Mouse (Mus musculus): Measurements from ENCODE around the gene Clec16a. TPM values are rescaled to one million over a fixed set of nuclear protein-coding genes. Genes with fewer than 3 reads are reported as not detected.
A peak's percentile ranks its signal among the peaks of the same experiment; 100 is the strongest.

Clec16a gene
- total RNA-seq, 2 experiments from 2014 or later: 24.5 to 25.8 TPM

DNA sequence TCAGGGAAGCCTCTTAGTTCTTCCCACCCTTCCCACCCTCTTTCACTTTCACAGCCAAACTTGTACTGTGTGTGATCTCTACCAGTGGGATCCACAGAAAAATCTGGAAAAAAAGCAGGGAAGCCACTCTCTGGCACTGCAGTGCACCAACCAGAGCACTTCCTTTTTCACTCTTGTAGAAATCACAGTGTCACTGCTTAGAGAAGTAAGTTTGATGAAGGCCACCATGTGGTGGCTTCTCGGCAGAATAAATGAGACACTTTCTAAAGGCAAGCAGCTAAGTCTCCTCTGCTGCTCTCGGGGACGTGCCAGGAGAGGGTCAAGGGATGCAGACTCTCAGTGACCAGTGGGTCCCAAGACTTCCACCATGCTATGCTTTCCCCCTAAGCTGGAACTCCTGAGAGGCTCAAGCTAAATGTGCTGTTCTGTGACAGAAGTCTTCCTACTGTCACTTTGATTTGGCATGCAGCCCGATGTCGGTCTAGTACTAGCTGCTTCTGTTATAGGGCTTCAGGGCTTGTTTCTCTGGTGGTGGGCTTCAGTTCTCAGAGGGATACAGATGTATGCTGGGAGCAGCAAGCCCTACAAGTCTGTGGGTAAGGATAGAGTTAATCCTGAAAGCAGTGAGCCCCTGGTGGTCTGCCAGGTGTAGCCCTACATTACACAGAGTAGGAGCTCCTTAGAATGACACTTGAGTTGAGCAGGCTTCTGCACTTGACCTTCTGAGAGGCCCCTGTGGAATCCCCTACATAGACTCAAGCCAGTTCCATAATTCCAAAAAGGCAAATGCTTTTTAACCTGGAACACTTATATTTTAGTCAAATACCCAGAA, 178.9 kb downstream of the Clec16a start:
- no peak for DNase-seq

DNA sequence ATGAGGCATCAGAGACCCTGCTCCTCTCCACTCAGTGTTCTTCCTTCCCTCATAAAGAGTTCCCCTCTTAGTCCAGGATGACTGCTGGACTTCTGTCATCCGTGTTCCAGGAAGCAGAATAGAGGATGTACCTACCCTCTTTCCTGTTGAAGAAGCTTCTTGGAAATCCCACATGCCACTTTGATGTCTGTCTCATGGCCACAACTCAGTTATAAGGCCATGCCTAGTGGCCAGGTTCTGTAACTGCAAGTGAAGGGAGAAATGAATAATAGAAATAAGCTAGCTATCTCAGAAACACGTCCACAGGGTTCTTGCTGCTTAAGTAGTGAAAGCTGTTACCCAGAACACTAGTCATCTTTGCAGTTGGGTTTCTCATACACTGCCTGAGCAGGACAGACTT, 180.0 kb downstream of the Clec16a start:
- DNase-seq: no peak

DNA sequence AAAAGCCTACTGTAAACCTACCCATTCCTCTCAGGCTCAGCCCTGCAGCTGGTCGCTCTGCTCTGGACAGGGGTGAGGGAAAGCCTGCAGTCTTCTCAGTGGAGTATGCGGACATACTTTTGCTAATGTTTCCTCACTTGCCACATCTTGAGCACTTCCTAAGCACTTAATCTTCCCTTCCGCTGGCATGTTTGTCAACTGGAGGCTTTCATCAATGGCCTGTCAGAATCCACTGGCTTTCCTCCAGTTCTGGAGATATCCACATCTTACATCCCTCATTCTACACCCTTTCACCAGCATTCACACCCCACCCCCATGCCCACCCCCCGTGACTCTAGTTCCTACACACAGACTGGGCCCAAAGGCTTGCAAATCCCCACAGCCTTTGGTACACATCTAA, 182.5 kb downstream of the Clec16a start:
- no peak for DNase-seq

DNA sequence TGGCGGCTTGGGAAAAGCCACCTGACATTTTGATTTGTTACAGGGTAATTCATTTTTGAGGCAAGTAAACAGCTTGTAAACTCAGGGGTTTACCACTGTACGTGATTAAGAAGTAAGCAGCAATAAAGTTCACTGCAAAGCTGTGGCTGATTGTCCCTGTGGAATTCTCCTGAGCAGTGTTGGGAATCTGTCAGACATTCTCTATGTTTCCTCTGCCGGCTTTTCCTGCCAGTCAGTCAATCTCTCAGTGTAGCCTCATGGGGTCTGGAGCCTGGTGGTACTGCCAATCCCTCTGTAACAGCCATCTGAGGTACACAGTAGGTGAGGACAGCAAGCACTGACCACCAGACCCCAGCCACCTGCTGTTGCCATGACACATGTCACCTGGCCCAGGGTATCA, 183.7 kb downstream of the Clec16a start:
- DNase-seq: no peak

DNA sequence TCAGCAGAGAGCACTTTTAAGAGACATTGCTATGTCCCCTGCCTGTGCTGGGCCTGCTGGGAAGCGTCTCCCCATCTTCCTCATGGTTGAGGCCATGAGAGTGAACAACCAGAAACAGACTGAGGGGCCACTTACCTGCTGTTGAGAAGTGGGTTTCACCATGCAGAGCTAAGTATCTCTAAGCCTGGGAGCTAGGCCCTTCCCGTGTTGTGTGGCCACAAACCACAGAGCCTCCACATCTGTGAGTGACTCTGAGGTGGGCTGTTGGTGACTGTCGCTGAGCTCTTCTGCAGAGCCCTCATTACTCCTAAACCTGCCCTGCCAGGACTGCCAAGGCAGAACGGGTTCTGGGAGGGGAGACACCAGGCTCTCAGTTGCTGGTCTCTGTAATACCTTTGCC, 185.8 kb downstream of the Clec16a start:
- no peak for DNase-seq

DNA sequence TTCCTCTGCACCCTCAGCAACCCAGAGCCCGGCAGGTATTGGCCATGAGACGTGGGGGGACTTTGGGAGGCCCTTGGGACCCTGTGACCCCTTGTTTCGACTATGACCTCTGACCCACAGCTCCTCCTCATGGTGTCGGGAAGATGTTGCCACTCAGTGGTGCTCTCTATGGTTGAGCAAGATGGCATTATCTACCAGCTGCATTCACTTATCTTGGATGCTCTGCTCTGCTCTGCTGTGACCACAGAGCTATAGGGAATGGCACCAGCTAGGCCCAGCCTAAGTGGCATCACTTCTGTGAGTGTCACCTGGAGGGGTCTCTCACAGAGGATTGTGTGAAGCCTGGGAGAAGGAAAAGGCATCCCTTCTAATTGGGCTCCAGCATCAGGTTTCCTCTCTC, 186.6 kb downstream of the Clec16a start:
- no peak for DNase-seq

DNA sequence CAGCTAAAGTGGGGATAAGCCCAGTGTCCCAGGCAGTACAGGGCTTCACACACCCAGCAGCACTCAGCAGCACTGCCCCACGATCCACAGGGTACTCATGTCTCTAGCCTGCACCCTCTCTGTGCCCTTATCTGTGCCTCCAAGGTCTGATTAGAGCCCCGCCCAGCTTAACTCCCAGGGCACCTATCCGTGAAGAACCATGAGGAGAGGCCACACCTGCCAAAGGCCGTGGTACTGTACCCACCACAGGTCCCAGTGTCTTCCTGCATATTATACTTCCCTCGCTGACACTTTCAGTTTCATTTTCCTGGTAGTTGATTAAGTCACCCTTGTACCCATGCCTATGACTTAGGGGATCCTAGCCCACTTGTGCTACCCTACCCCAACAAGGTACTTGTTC, 187.3 kb downstream of the Clec16a start:
- no peak for DNase-seq

DNA sequence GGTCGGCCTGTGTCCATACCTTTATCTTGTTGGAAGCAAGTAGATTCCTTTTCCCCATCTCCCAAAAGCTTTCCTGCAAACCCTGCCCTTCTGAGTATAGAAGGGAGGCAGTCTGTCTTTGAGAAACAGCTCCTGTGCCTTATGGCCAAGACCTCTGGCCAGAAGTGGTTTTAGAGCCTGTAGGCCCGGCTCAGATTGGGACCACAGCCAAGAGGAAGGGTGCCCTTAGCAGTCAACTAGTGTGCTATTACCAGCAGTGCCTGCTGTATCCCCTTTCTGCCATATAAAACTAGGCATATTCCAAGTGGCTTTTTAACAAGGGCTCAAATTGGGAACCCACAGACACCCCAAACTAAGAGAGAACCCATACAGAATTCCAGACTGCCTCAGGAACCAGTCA, 190.6 kb downstream of the Clec16a start:
- peak; percentile 43 for DNase-seq

DNA sequence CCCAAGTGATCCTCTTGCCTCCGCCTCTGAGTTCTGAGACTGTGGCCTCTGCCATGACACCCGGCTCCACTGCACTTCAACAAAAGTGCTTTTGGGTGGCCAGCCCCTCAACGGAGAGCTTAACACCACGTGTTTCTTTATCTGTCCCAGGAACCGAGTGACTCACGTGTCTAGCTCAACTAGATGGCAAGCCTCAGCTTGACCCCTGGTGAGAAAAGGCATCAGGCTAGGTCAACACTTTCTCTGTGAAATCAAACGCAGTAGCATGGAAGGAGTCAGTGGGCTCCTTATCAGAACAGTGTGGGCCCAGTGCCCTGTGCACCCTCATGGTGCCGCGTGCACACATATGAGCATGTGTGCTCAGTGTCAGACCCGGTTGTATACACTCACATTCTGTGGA, 191.2 kb downstream of the Clec16a start:
- no peak for DNase-seq

DNA sequence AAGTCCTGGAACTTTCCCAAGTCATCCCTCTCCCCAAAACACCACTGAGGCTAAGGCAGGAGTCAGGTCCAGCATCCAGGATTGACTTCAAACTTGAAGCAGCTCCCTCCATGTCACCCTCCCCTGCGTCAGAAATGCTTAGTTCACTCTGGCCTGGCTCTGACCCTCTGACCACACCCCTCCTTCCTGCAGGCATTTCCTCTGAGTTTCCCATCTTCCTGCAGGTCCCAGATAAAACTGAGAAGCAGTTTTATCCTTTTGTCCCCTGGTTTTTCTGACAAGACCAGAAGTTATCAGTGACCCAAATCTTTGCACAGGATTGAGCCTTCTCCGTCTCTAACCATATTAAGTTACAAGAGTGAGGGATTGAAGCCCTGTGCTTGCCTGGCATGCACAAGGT, 192.4 kb downstream of the Clec16a start:
- DNase-seq: no peak

DNA sequence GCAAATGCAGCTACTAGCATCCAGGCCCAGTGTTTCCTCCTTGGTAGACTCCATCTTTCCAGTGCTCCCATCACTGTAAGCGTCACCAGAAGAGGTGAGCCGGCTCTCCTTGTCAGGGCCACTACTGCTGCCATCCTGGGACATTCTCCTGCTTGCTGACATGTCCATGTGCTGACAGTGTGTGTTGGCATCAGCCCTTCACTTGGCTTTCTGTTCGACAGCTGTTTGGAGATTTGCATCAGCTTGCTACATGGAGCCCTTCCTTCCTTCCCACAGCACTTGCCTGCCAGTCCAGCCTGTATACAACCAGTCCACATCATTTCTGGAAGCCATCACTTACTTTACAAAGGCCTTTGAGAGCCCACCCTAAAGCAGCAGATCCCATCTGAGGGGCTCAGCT, 193.7 kb downstream of the Clec16a start:
- DNase-seq: no peak

DNA sequence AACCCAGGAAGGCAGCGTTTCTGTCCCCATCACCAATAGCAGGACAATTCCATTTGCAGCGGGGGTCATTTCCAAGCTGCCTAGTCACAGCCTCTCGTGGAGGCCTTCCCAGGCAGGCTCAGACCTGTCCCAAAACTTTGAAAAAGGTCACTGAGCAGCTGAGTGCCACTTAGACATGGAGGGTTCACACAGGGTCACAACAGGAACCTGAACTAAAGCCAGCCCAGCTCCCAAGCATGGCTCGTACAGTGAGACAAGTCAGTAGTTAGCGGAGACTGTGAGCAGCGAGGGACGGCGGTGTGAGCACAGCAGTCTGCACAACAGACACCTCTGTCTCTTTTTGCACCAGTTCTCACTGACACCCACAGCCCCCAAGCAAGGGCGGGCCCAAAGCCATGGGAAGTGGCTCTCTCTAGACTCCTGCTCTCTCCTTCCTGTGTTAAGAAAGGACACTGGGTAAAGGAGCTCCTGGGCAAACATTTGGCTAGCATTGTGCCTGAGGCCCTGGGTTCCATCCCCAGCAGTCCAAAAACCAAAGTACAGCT, 194.8 kb downstream of the Clec16a start:
- DNase-seq: peak; percentile 31

DNA sequence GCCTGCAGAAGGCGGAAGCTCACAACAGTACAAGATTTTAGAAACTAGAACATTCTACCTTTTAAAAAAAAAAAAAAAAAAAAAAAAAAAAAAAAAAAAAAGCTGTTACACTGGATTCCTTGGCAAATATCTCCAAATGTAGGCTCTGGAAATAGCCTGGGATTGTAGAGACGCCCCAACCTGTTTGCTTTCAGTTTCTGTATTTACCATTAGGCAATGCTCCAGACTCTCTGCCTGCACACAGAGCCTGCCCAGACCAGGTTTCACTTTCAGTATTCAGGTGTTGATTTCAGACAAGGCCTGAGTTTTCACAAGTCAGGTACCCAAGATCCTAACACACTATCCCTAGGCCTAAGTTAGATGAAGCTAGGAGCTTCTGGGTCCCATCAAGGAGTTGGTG, 195.9 kb downstream of the Clec16a start:
- no peak for DNase-seq

DNA sequence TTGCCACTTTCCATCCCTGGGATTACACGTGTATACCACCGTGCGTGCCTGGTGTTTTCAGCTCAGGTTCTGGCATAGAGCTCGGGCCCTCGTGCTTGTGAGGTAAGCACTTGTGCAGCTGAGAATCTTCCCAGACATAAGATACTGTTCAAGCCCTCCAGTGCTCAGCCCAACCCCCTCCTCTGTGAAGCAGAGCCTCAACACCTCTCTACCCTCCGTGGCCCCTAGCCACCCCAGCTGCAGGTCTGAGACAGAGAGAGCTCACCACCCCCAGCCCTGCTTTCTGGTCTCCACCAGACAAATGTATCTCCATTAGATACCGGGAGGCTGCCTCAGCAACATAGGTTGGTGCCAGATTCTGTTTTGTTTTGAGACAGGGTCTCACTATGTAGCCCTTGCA, 204.1 kb downstream of the Clec16a start:
- DNase-seq: no peak

DNA sequence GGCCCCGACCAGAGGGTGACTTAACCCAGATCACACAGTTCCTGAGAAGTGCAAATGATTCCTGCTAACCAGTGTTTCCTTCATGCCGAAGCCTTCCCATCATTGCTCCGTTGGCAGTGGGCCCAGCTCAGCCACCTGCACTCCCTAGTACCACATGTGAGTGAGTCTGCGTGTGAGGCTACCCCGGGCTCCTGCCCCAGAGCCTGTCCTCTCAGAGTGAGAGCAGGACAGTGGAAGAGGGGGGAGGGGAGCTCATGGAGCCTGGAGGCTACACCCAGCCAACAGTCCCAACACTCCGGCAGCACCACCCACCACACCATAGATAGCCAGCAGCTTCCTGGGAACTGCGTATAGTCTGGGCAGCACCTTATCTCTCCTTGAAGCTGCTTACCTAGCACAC, 204.7 kb downstream of the Clec16a start:
- DNase-seq: peak; percentile 51

DNA sequence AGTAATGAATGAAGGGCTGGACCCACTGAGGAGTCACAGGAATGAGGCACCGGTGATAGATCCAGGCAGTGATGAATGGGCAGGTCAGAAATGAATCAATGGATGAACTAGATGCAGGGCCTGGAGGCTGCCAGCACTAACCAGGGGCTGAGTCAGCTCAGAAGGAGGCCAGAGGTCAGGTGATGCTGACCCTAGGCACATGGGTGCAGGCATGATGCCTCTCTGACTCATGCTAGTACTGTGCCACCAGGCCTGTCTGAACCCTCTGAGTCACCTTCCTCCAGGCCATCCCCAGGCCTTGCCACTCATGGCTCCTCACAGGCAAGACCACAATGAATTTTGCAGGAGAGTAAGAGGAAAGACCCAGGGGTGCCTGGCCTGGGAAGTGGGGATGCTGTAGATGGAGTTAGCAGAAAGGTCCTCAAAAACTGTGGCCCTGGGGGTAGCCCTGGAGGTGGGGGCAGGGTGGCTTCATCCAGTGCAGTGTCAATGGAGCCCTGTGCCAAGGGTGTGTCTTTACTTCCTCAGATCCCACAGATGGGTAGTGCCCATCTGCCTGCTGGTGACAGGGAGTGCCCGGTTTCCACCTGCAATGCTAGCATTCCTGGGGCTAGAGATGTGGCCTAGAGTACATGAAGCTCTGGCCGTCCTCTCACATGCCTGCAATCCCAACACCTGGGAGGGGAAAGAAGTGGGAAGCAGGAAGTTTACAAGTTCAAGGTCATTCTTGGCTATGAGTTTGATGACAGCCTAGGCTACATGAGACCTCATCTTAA, 209.6 kb downstream of the Clec16a start:
- no peak for DNase-seq

DNA sequence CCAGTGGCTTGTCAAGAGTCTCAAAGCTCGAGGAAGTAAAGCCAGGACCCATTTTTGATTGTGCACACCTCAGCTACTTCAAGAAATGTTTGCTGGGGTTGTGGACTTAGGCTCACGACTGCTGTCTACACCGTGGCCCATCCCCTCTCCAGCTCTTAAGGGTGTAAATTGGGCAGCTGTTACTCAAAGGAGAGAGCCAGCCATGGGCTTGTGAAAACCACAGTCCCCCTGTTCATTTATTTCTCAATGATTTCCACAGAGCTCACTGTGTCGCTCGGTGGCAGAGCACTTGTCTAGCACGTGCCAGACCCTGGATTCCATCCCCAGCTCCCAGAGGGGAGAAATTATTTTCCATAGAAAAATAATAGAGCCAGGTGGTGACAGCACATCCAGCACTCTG, 211.0 kb downstream of the Clec16a start:
- no peak for DNase-seq

DNA sequence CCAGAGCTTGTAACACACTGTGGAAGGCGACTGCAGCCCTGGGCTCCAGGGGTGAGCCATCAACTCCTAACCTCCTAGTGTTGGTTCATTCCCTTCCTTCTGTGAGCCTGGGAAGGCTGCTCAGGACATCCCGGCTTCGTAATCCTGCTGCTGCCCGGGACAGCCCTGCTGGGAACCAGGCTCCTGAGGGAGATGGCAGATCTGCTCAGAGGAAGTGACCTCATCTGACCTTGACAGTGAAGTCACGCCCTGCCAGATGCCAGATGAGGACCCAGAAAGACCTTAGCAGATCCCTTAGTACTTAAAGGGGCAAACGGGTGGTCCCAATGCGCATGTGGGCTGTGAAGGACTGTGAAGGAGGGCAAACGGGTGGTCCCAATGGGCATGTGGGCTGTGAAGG, 216.0 kb downstream of the Clec16a start:
- no peak for DNase-seq

DNA sequence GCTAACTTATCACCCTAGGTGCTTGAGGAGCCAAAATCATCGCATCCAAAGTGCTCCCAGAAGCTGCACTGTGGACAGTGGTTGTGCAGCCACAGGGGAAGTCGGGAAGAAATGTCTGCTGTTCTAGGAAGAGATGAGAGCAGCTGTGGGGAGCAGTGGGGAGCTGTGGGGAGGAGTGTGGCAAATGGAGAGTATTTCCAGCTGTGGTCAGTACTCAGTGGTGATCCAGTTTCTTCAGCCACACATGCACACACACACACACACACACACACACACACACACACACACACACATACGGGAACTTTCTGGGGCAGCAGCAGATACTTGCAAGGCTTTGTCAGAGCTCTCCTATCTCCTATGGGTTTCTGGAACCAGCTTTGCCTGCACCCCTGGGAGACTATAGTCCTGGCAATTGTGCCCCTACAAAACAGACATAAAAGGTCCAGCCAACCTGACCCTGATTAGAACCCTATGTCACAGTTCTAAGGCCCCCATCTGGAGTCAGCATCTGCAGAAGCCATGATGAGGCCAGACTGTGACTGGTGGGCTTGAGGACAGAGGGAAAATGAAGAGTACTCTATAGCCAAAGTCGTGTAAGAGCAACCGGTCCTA, 217.5 kb downstream of the Clec16a start:
- DNase-seq: no peak

DNA sequence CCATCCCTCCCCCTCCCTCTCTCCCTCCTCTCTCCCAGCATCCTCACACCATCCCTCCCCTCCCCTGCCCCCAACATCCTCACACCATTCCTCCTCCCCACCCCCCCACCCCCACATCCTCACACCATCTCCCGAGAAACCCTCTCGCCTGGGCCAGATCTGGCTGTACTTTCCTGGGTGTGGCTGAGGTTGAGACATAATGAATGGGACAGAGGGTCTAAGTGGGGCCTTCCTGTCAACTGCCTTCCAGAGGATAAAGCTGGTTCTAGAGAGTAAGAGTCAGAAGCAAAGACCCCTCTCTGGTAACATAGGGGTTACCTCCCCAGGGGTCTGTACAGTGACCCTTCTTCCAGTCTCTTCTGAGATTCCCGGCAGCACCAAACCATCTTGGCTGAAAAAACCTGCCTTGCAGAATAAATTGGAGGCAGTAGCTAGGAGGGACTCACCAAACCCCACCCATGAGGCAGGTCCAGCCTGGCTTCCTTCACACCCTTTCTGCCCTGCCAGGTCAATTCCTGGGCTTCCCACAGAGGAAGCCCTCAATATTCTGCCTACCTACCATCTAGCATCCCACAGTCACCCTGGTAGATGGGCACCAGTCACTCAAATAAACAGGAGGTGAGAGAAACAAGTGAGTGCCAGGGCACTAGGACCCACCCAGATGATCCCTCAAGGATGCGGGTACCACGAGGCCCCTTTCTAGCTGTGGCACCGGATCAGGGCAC, 218.6 kb downstream of the Clec16a start:
- DNase-seq: no peak

DNA sequence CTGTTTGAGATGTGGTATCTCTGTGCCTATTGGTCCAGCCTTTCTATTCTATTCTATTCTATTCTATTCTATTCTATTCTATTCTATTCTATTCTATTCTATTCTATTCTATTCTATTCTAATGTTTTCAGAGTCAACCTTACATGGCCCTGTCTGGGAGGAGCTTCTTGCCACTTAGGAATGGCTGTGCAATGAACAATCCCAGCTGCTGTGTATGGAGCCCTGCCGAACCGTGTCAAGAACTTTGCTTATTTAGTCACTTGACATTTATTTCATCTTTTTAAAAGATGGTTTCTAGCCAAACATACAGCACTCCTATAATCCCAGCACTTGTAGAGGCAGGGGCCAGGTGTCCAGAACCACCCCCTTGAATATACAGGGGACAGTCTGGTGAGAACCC, 219.2 kb downstream of the Clec16a start:
- no peak for DNase-seq

DNA sequence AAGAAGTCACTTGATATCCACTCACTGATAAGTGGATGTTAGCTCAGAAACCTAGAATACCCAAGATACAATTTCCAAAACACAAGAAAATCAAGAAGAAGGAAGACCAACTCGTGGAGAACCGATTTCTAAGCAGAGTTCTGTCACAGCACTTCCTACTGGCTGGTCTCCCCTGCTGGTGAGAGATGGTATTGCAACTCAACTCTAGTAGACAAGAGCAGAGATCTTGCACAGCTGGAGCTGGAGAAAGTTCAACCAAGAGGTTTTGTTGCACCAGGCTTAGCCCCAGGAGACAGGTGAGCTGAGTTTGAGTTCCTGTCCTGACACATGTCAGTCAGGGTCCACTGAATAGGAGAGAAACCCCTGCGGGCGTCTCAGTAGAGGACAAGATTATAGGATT, 222.0 kb downstream of the Clec16a start:
- peak; percentile 76 for DNase-seq

All from gastrocnemius, postnatal 10 days (tissue).